Mouse (Mus musculus) megakaryocyte, embryonic 14.5 days (primary cell): ENCODE results near the gene Pkd2l1. TPM values are rescaled to one million over a fixed set of nuclear protein-coding genes. Genes with fewer than 3 reads are reported as not detected.

Experiments
- H3K27me3 ChIP-seq: replicated peaks from 2 replicates; pipeline ENCODE3; 2012; ENCODE audit warnings: inconsistent platforms
- H3K36me3 ChIP-seq: replicated peaks from 2 replicates; pipeline ENCODE3; 2012; ENCODE audit warnings: low read length, inconsistent platforms, mixed read lengths
- H3K4me1 ChIP-seq: 2 replicates; pipeline ENCODE4 v1.6.1; 2012; ENCODE audit warnings: inconsistent platforms
- H3K4me3 ChIP-seq: replicated peaks from 2 replicates; pipeline ENCODE3; 2012; ENCODE audit warnings: moderate library complexity, mild to moderate bottlenecking, inconsistent platforms
- H3K9me3 ChIP-seq: 2 replicates; pipeline ENCODE4 v1.6.1; 2012; ENCODE audit warnings: inconsistent platforms
- FLI1 ChIP-seq: IDR thresholded peaks from 2 replicates; pipeline ENCODE4 v1.6.1; 2012; ENCODE audit warnings: low read length, inconsistent platforms, mixed read lengths
- GATA1 ChIP-seq: IDR thresholded peaks from 3 replicates; pipeline ENCODE4 v1.6.1; 2012; ENCODE audit warnings: mixed read lengths, low read length, inconsistent platforms, borderline replicate concordance
- polyA plus RNA-seq: library from polyadenylated mRNA; stranded (reverse); fragments of >175 nt; gene quantifications from 2 replicates; pipeline ENCODE4 v1.2.3, GENCODE M21; 2012; ENCODE audit warnings: low replicate concordance; ENCODE audit not compliant: insufficient read depth

The Pkd2l1 gene
- polyA plus RNA-seq, 1 experiment, result 0.11 TPM

DNA sequence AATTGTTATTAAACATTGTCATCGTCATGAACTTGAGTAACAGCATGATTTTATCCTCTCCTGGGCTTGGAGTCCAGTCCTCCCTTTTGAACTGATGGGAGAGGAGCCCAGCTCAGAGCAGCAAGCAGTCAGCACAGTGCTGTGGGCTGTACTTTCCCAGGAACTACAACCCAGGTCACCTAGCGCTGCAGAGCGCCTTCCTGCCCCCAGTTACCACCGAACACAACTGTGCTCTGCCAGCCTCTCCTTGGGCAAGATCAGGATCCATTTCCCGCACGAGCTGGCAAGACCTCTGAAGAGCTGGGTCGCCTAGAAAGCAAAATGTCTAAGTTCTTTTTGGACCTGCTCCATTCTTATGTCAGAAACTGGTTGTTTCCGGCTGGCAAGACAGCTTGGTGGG lies 17.4 kb downstream of the Pkd2l1 start:
- Histone ChIP-seq H3K27me3 (peaks cover 12% of the 10 kb centered on the region), H3K4me1 (peaks cover 9% of the 10 kb centered on the region), H3K9me3 (peaks cover 44% of the 10 kb centered on the region), H3K36me3 (peaks cover 7% of the 10 kb centered on the region), H3K4me3 (no peak overlapping the region)
- TF ChIP-seq FLI1 (no peak), GATA1 (no peak)

- TF ChIP-seq FLI1 (no peak), GATA1 (no peak)
- no peaks in the 10 kb centered on the region for H3K9me3 ChIP-seq
- H3K4me3 ChIP-seq, result no peak overlapping the region
- peaks cover 22% of the 10 kb centered on the region for H3K27me3 ChIP-seq
- H3K36me3 ChIP-seq, result no peaks in the 10 kb centered on the region
- 0 out of 2 replicates have a peak, but pooled peaks cover 3% of the 10 kb centered on the region for H3K4me1 ChIP-seq
Measured at GRCm38 (mm10) chr19:44161515-44161914, 30.7 kb downstream of the Pkd2l1 start.

DNA sequence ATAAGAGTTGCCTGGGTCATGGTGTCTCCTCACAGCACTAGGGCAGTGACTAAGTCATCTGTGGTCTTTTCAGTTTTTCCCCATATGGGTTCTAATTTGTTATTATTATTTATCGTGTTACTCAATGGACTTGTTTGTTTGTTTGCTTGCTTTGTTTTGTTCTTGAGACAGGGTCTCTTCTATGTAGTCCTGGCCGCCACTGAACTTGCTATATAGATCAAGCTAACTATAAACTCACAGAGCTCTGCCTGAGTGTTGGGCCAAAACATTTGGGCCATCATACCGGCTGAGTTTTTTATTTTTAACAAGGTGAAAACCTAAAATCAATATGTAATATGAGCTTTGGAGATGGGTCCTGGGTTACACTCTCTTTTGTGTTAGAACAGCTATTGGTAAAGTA lies 32.9 kb downstream of the Pkd2l1 start:
- no peak for TF ChIP-seq GATA1
- TF ChIP-seq FLI1, result no peak
- H3K27me3 ChIP-seq, result peaks cover 36% of the 10 kb centered on the region
- 0 out of 2 replicates have a peak, but pooled peaks cover 3% of the 10 kb centered on the region for H3K4me1 ChIP-seq
- H3K36me3 ChIP-seq, result no peaks in the 10 kb centered on the region
- no peaks in the 10 kb centered on the region for H3K9me3 ChIP-seq
- H3K4me3 ChIP-seq, result no peak overlapping the region

- Histone ChIP-seq H3K4me3 (no peak overlapping the region), H3K36me3 (no peaks in the 10 kb centered on the region), H3K27me3 (peaks cover 54% of the 10 kb centered on the region), H3K9me3 (no peaks in the 10 kb centered on the region), H3K4me1 (0 out of 2 replicates have a peak, but pooled peaks cover 3% of the 10 kb centered on the region)
- TF ChIP-seq FLI1 (no peak), GATA1 (no peak)
Measured at GRCm38 (mm10) chr19:44157005-44157404, 35.2 kb downstream of the Pkd2l1 start.

GRCm38 (mm10) chr19:44153781-44154180 lies 38.5 kb downstream of the Pkd2l1 start:
- peaks cover 61% of the 10 kb centered on the region for H3K27me3 ChIP-seq
- TF ChIP-seq FLI1 (no peak), GATA1 (no peak)
- no peak overlapping the region for H3K4me3 ChIP-seq
- H3K4me1 ChIP-seq, result no peaks in the 10 kb centered on the region
- no peaks in the 10 kb centered on the region for H3K9me3 ChIP-seq
- H3K36me3 ChIP-seq, result no peaks in the 10 kb centered on the region

DNA sequence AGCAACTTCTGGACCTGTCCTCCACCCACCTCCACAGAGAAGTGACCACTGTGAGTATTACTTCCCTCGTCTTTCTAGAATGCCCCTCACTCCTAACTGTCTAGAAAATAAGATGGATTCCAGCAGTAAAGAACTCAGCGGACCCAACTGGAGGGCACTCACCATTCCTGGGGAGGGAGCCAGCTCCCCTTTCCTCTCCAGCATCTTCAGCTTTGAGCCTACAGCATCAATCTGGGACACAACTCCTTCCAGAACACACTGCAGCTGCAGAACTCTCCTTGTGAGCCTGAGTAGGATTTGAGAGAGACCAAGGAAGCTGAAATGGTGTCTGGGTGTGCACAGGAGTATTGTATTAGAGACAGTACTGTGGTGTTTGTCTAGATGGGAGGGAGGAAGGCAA lies 43.3 kb downstream of the Pkd2l1 start:
- no peaks in the 10 kb centered on the region for H3K9me3 ChIP-seq
- peaks cover 32% of the 10 kb centered on the region for H3K4me1 ChIP-seq

DNA sequence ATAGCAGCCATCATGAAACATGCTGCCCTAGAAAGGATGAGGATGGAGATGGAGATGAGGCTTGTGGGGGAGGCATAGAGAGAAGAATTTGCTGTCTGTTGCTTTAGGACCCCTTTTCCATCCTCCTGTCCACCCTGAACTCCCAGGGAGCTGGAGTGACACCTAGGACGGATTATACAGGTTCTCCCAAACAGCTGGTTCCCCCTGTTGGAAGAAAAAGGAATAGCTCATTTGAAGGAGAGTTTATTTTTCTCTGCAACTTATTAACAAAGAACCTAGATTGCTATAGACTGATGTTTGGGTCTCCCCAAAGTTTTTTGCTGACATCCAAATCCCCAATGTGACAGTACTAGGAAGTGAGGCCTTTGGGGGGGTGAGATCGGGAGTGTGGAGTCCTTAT lies 43.9 kb downstream of the Pkd2l1 start:
- peaks cover 20% of the 10 kb centered on the region for H3K27me3 ChIP-seq
- H3K4me3 ChIP-seq, result no peak overlapping the region
- TF ChIP-seq FLI1, result no peak
- no peak for TF ChIP-seq GATA1
- no peaks in the 10 kb centered on the region for H3K9me3 ChIP-seq
- H3K36me3 ChIP-seq, result peaks cover 13% of the 10 kb centered on the region
- H3K4me1 ChIP-seq, result peaks cover 35% of the 10 kb centered on the region

More for the DNA sequence above, 43.3 kb downstream of the Pkd2l1 start:
- Histone ChIP-seq H3K27me3 (peaks cover 26% of the 10 kb centered on the region), H3K36me3 (peaks cover 7% of the 10 kb centered on the region), H3K4me3 (no peak overlapping the region)
- TF ChIP-seq FLI1, result no peak
- no peak for TF ChIP-seq GATA1

GRCm38 (mm10) chr19:44146951-44147350 lies 45.3 kb downstream of the Pkd2l1 start:
- TF ChIP-seq GATA1 (no peak), FLI1 (no peak)

GRCm38 (mm10) chr19:44146568-44146879 lies 45.7 kb downstream of the Pkd2l1 start:
- TF ChIP-seq GATA1 (no peak), FLI1 (no peak)
- peaks cover 9% of the 10 kb centered on the region for H3K27me3 ChIP-seq
- no peaks in the 10 kb centered on the region for H3K9me3 ChIP-seq

More at GRCm38 (mm10) chr19:44146951-44147350, 45.3 kb downstream of the Pkd2l1 start:
- Histone ChIP-seq H3K4me1 (peaks cover 35% of the 10 kb centered on the region), H3K9me3 (no peaks in the 10 kb centered on the region), H3K27me3 (peaks cover 10% of the 10 kb centered on the region), H3K36me3 (peaks cover 27% of the 10 kb centered on the region), H3K4me3 (no peak overlapping the region)

DNA sequence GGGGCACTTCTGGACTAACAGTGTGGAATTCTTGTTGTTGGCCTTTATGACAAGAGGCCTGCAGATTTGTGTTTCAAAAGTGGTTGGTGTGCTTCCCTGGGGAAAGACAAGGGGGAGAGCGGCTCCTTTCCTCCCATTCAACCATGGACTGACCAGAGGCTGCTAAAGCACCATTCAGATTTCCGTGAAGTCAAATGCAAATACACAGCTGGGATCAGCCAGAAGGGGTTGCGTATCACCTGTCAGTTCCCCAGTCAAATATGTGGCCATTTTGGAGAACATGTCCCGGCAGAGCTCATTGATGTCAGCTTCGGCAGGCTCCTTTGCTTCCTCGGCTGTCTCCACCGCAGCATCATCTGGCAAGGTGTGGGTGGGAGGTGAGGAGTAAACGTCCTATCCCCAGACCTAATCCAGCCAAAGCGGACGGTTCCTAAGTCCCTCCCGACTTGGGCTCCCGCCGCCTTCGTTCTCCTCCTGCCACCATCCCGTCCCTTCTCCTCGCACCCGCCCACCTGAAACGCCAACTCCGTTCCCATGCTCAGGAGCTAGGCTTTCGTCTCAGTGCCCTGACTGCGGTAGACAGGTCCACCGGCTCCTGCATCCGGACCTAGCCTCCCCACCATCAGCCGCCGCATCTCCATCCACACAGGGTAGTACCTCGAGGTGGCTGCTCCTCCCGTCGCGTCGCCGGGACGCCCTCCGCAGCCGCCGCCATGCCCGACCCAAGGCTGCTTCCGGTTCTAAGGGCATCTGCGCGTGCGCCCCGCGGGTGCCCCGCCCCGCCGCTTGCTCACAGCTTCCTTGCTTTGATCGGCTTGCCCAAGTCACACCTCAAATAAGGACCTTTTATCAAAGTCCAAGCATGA lies 46.3 kb downstream of the Pkd2l1 start, which contains the start of gene Bloc1s2:
Gene Bloc1s2, minus strand, starts transcription at position 745 of the 866 bp plus-strand sequence.
- Histone ChIP-seq H3K4me3 (peak within 1 kb of the TSS; percentile 99), H3K4me1 (peaks cover 35% of the 10 kb centered on the region), H3K27me3 (peaks cover 7% of the 10 kb centered on the region), H3K9me3 (no peaks in the 10 kb centered on the region), H3K36me3 (peaks cover 37% of the 10 kb centered on the region)
- TF ChIP-seq GATA1 (no peak), FLI1 (no peak)

More at GRCm38 (mm10) chr19:44146568-44146879, 45.7 kb downstream of the Pkd2l1 start:
- H3K36me3 ChIP-seq, result peaks cover 31% of the 10 kb centered on the region
- H3K4me3 ChIP-seq, result peak overlapping the region; percentile 99
- H3K4me1 ChIP-seq, result peaks cover 35% of the 10 kb centered on the region

- Histone ChIP-seq H3K27me3 (peaks cover 1% of the 10 kb centered on the region), H3K4me1 (peaks cover 35% of the 10 kb centered on the region), H3K36me3 (peaks cover 51% of the 10 kb centered on the region), H3K4me3 (peak overlapping the region; percentile 16), H3K9me3 (no peaks in the 10 kb centered on the region)
- TF ChIP-seq FLI1 (no peak), GATA1 (no peak)
Measured at GRCm38 (mm10) chr19:44144366-44144765, 47.9 kb downstream of the Pkd2l1 start.
